Mouse (Mus musculus) embryonic facial prominence, embryonic 11.5 days (tissue): Measurements from ENCODE around the gene Hnrnpl. TPM values are rescaled to one million over a fixed set of nuclear protein-coding genes. Genes with fewer than 3 reads are reported as not detected.
A peak's percentile ranks its signal among the peaks of the same experiment; 100 is the strongest.

ENCODE experiments used
- ATAC-seq: fragments of 200-750 bp; cut with Nextera tagmentation; replicated peaks from 2 replicates; pipeline ENCODE4 v1.8.0; 2017; ENCODE audit warnings: low read depth; ENCODE audit not compliant: insufficient number of reproducible peaks, low FRiP score, low TSS enrichment
- DNase-seq: peaks from one replicate; pipeline ENCODE4 v3.0.0-alpha.2; 2015; ENCODE audit warnings: low spot score
- H3K27ac ChIP-seq: fragments of 300-500 bp; sonication (generic); replicated peaks from 2 replicates; pipeline ENCODE4 v1.5.1; 2014; ENCODE audit warnings: mild to moderate bottlenecking, low read depth, low read length, control low read depth
- H3K27me3 ChIP-seq: fragments of 300-500 bp; sonication (generic); 2 replicates; pipeline ENCODE4 v1.6.1; 2014; ENCODE audit warnings: mild to moderate bottlenecking, low read length, moderate library complexity, mixed read lengths; ENCODE audit not compliant: control insufficient read depth, insufficient read depth
- H3K36me3 ChIP-seq: fragments of 300-500 bp; sonication (generic); replicated peaks from 2 replicates; pipeline ENCODE4 v1.6.1; 2014; ENCODE audit warnings: low read depth, mild to moderate bottlenecking, low read length, moderate library complexity, mixed read lengths; ENCODE audit not compliant: control insufficient read depth, insufficient read depth
- H3K4me1 ChIP-seq: fragments of 300-500 bp; sonication (generic); 2 replicates; pipeline ENCODE4 v1.6.1; 2014; ENCODE audit warnings: low read length, mixed read lengths; ENCODE audit not compliant: control insufficient read depth, insufficient read depth
- H3K4me2 ChIP-seq: fragments of 300-500 bp; sonication (generic); 2 replicates; pipeline ENCODE4 v1.6.1; 2014; ENCODE audit warnings: low read depth, mild to moderate bottlenecking, control low read depth, low read length, moderate library complexity
- H3K4me3 ChIP-seq: fragments of 300-500 bp; sonication (generic); 2 replicates; pipeline ENCODE4 v1.5.1; 2014; ENCODE audit warnings: low read depth, low read length, control low read depth
- H3K9ac ChIP-seq: fragments of 300-500 bp; sonication (generic); replicated peaks from 2 replicates; pipeline ENCODE4 v1.6.1; 2014; ENCODE audit warnings: mild to moderate bottlenecking, control low read depth, low read length
- H3K9me3 ChIP-seq: fragments of 300-500 bp; sonication (generic); replicated peaks from 2 replicates; pipeline ENCODE4 v1.6.1; 2016; ENCODE audit warnings: mild to moderate bottlenecking, low read length, inconsistent platforms, mixed read lengths; ENCODE audit not compliant: control insufficient read depth
- WGBS: fragments of 180-500 bp; shearing (Covaris S2); extraction: QIAGEN DNeasy Blood & Tissue Kit; methylation state at CpG from one replicate; pipeline ENCODE4 v1.1.7; 2014; 5-methylcytosine and 5-hydroxymethylcytosine counted together
- polyA plus RNA-seq: library from polyadenylated mRNA; unstranded; fragments of >200 nt; fragmentation: Nextera tagmentation; extraction: Ambion mirVana; gene quantifications from 2 replicates; pipeline ENCODE4 v1.2.1, GENCODE M21; 2014

Gene Hnrnpl
- polyA plus RNA-seq, 1 experiment from 2014 or later: 350 TPM

- H3K27ac ChIP-seq: 0 out of 2 replicates have a peak overlapping the region, but pooled peaks have one; percentile 20
- ATAC-seq: no peak
- no peaks in the 10 kb centered on the region for H3K27me3 ChIP-seq
Measured at GRCm38 (mm10) chr7:28791706-28792105, 16.6 kb upstream of the Hnrnpl start.

GRCm38 (mm10) chr7:28792391-28793185 is 15.8 kb upstream of the Hnrnpl start:
- 0 out of 2 replicates have a peak overlapping the region, but pooled peaks have one; percentile 13 for H3K27ac ChIP-seq
- no peak for DNase-seq

More at GRCm38 (mm10) chr7:28791706-28792105, 16.6 kb upstream of the Hnrnpl start:
- Histone ChIP-seq H3K36me3 (no peaks in the 10 kb centered on the region), H3K9ac (no peak overlapping the region), H3K9me3 (no peaks in the 10 kb centered on the region), H3K4me1 (peaks cover 4% of the 10 kb centered on the region; the same call in 1 of the 2 replicates), H3K4me2 (no peak overlapping the region), H3K4me3 (no peak overlapping the region)
- peak; percentile 63 for DNase-seq

DNA sequence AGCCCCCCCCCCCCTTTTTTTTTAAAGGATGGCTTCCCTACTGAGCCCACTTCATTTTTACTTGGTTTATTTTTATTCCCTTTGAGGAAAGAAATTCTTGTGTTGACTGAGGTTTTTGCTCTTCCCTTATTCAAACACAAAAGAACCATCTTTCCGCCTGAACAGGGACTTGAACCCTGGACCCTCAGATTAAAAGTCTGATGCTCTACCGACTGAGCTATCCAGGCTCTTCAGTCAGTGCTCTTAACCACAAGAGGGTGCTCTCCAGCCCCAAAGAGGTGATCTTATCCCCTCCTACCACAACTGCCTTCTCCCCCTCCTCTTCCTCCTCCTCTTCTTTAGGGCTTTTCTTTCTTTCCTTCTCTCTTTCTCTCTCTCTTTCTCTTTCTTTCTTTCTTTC is 14.5 kb upstream of the Hnrnpl start:
- Histone ChIP-seq H3K4me2 (no peak overlapping the region), H3K9ac (no peak overlapping the region), H3K4me1 (peaks cover 6% of the 10 kb centered on the region; the same call in 1 of the 2 replicates), H3K27ac (no peak overlapping the region), H3K36me3 (no peaks in the 10 kb centered on the region), H3K27me3 (no peaks in the 10 kb centered on the region), H3K4me3 (no peak overlapping the region), H3K9me3 (no peaks in the 10 kb centered on the region)
- DNase-seq (no peak), ATAC-seq (no peak)
- 36% methylated on average over 2 of the region's 2 CpGs for WGBS

More at GRCm38 (mm10) chr7:28792391-28793185, 15.8 kb upstream of the Hnrnpl start:
- no peak for ATAC-seq
- Histone ChIP-seq H3K4me2 (no peak overlapping the region), H3K9me3 (no peaks in the 10 kb centered on the region), H3K36me3 (no peaks in the 10 kb centered on the region), H3K4me1 (peaks cover 6% of the 10 kb centered on the region; the same call in 1 of the 2 replicates), H3K27me3 (no peaks in the 10 kb centered on the region), H3K9ac (no peak overlapping the region), H3K4me3 (no peak overlapping the region)
- WGBS: 80% methylated on average over 12 of the region's 14 CpGs

DNA sequence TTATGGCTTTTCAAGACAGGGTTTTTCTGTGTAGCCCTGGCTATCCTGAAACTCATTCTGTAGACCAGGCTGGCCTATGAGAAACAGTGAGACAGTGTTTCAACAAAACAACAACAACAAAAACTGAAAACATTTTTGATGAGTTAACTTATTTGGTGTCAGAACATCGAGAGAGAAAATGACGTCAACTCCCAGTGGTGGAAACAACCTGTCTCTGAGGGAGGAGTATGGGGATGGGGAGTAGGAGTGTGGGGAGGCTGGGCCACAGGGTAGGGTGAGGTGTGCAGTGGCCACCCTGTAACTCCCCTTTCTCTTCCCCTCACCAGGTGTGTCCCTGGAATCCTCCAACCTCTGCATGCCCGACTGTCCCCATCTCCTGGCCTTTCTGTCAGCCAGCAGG is 13.8 kb upstream of the Hnrnpl start:
- no peak overlapping the region for H3K27ac ChIP-seq
- ATAC-seq (no peak), DNase-seq (no peak)
- H3K4me3 ChIP-seq: no peak overlapping the region
- H3K4me1 ChIP-seq: peaks cover 6% of the 10 kb centered on the region; the same call in 1 of the 2 replicates
- WGBS: 87% methylated on average over 3 of the region's 3 CpGs
- no peak overlapping the region for H3K4me2 ChIP-seq
- no peak overlapping the region for H3K9ac ChIP-seq
- H3K9me3 ChIP-seq: no peaks in the 10 kb centered on the region
- no peaks in the 10 kb centered on the region for H3K27me3 ChIP-seq
- no peaks in the 10 kb centered on the region for H3K36me3 ChIP-seq

GRCm38 (mm10) chr7:28795832-28796231 is 12.5 kb upstream of the Hnrnpl start:
- no peak overlapping the region for H3K27ac ChIP-seq
- DNase-seq (no peak), ATAC-seq (no peak)
- H3K4me1 ChIP-seq: peaks cover 2% of the 10 kb centered on the region; the same call in 1 of the 2 replicates
- no peaks in the 10 kb centered on the region for H3K9me3 ChIP-seq
- no peak overlapping the region for H3K9ac ChIP-seq
- no peak overlapping the region for H3K4me3 ChIP-seq
- 68% methylated on average over 15 of the region's 15 CpGs for WGBS
- H3K36me3 ChIP-seq: no peaks in the 10 kb centered on the region
- H3K4me2 ChIP-seq: no peak overlapping the region
- H3K27me3 ChIP-seq: no peaks in the 10 kb centered on the region

DNA sequence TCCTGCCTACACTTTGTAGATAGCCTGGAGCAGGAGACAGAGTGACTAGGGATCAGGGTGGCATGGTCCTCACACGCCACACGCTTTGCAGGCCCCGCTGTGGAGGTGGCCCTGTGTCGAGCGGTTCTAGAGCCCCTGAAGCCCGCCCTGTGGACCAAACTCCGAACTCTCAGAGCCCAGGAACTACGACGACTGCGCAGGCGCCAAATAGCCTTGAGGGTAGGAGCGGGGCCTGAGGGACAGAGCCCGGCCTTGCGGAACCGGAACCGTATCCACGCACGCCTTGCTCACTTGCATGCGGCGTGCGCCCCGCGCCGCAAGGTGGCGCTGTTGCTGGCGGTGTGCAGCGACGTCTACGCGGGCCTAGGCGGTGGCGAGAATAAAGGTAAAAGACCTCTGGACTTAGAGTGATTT is 11.8 kb upstream of the Hnrnpl start:
- peak overlapping the region; percentile 17 for H3K4me3 ChIP-seq
- WGBS: 15% methylated on average over 32 of the region's 32 CpGs
- DNase-seq: peak; percentile 77
- no peak overlapping the region for H3K27ac ChIP-seq
- peak overlapping the region; percentile 39 for H3K4me2 ChIP-seq
- H3K9ac ChIP-seq: peak overlapping the region; percentile 52
- peak; percentile 69 for ATAC-seq
- H3K9me3 ChIP-seq: no peaks in the 10 kb centered on the region
- H3K36me3 ChIP-seq: no peaks in the 10 kb centered on the region
- H3K4me1 ChIP-seq: peaks cover 2% of the 10 kb centered on the region; the same call in 1 of the 2 replicates
- H3K27me3 ChIP-seq: no peaks in the 10 kb centered on the region

- WGBS: 90% methylated on average over 9 of the region's 9 CpGs
- ATAC-seq: no peak
- peaks cover 4% of the 10 kb centered on the region for H3K4me1 ChIP-seq
Measured at GRCm38 (mm10) chr7:28799994-28800393, 8.3 kb upstream of the Hnrnpl start.

GRCm38 (mm10) chr7:28801451-28801850 is 6.9 kb upstream of the Hnrnpl start:
- no peak overlapping the region for H3K9ac ChIP-seq
- no peaks in the 10 kb centered on the region for H3K9me3 ChIP-seq
- H3K4me1 ChIP-seq: peaks cover 4% of the 10 kb centered on the region
- no peaks in the 10 kb centered on the region for H3K27me3 ChIP-seq
- ATAC-seq (no peak), DNase-seq (no peak)
- H3K27ac ChIP-seq: 0 out of 2 replicates have a peak overlapping the region, but pooled peaks have one; percentile 78
- H3K4me2 ChIP-seq: no peak overlapping the region
- H3K36me3 ChIP-seq: no peaks in the 10 kb centered on the region
- no peak overlapping the region for H3K4me3 ChIP-seq
- WGBS: 80% methylated on average over 3 of the region's 3 CpGs

More at GRCm38 (mm10) chr7:28799994-28800393, 8.3 kb upstream of the Hnrnpl start:
- H3K27ac ChIP-seq: no peak overlapping the region
- H3K9ac ChIP-seq: no peak overlapping the region
- no peak overlapping the region for H3K4me3 ChIP-seq
- H3K9me3 ChIP-seq: no peaks in the 10 kb centered on the region
- DNase-seq: no peak
- no peak overlapping the region for H3K4me2 ChIP-seq
- H3K27me3 ChIP-seq: no peaks in the 10 kb centered on the region
- no peaks in the 10 kb centered on the region for H3K36me3 ChIP-seq
